Mouse (Mus musculus) embryonic fibroblast, embryonic 13.5 days (primary cell): Measurements from ENCODE around the gene Olfr1368. TPM values are rescaled to one million over a fixed set of nuclear protein-coding genes. Genes with fewer than 3 reads are reported as not detected.

Experiments used
- H3K27ac ChIP-seq: 2 replicates; pipeline ENCODE4 v1.5.1; 2012; ENCODE audit warnings: low read length, control low read depth, inconsistent platforms; ENCODE audit not compliant: insufficient read depth
- H3K4me1 ChIP-seq: 2 replicates; pipeline ENCODE4 v1.6.1; 2011; ENCODE audit warnings: low read length; ENCODE audit not compliant: control insufficient read depth, insufficient read depth
- H3K4me3 ChIP-seq: 2 replicates; pipeline ENCODE4 v1.5.1; 2011; ENCODE audit warnings: mild to moderate bottlenecking, control low read depth, low read length; ENCODE audit not compliant: insufficient read depth
- CTCF ChIP-seq: IDR thresholded peaks from 2 replicates; pipeline ENCODE4 v1.5.1; 2011; ENCODE audit warnings: mild to moderate bottlenecking, control low read depth, low read length, moderate library complexity, borderline replicate concordance; ENCODE audit not compliant: insufficient read depth
- POLR2A ChIP-seq: IDR thresholded peaks from 2 replicates; pipeline ENCODE4 v1.6.1; 2011; ENCODE audit warnings: low read depth, mild to moderate bottlenecking, control low read depth, low read length, moderate library complexity
- polyA plus RNA-seq: library from polyadenylated mRNA; stranded (reverse); fragments of >200 nt; gene quantifications from 2 replicates; pipeline ENCODE4 v1.2.4, GENCODE M21; 2011; ENCODE audit warnings: low read depth; ENCODE audit not compliant: missing spikeins, insufficient read length

Gene Olfr1368
- not detected in 2 replicates for polyA plus RNA-seq

- Histone ChIP-seq H3K4me1 (no peaks in the 10 kb centered on the region), H3K27ac (no peak within 1 kb of the TSS), H3K4me3 (no peak within 1 kb of the TSS)
- no peak for TF ChIP-seq CTCF
Observed at GRCm38 (mm10) chr13:21145767-21146166, at the start of gene Olfr1368. Gene Olfr1368 (minus strand): TSS chr13:21145867.

- no peak overlapping the region for H3K4me3 ChIP-seq
- no peak for TF ChIP-seq CTCF
- no peak for TF ChIP-seq POLR2A
- H3K4me1 ChIP-seq = no peaks in the 10 kb centered on the region
- H3K27ac ChIP-seq = no peak overlapping the region
Observed at GRCm38 (mm10) chr13:21185521-21185920, 39.9 kb upstream of the Olfr1368 start.

- 0 out of 2 replicates have a peak, but pooled peaks cover 2% of the 10 kb centered on the region for H3K4me1 ChIP-seq
Observed at GRCm38 (mm10) chr13:21183661-21184060, 38.0 kb upstream of the Olfr1368 start.

GRCm38 (mm10) chr13:21183066-21183465 is 37.4 kb upstream of the Olfr1368 start:
- Histone ChIP-seq H3K27ac (no peak overlapping the region), H3K4me1 (0 out of 2 replicates have a peak, but pooled peaks cover 3% of the 10 kb centered on the region), H3K4me3 (no peak overlapping the region)
- no peak for TF ChIP-seq POLR2A

More at GRCm38 (mm10) chr13:21183661-21184060, 38.0 kb upstream of the Olfr1368 start:
- no peak overlapping the region for H3K27ac ChIP-seq
- H3K4me3 ChIP-seq = no peak overlapping the region
- TF ChIP-seq POLR2A (no peak), CTCF (no peak)

GRCm38 (mm10) chr13:21181996-21182395 is 36.3 kb upstream of the Olfr1368 start:
- TF ChIP-seq POLR2A (no peak), CTCF (no peak)
- H3K4me1 ChIP-seq = 0 out of 2 replicates have a peak, but pooled peaks cover 3% of the 10 kb centered on the region
- H3K4me3 ChIP-seq = peak overlapping the region; percentile 86
- no peak overlapping the region for H3K27ac ChIP-seq

- Histone ChIP-seq H3K27ac (peak overlapping the region; percentile 87), H3K4me1 (0 out of 2 replicates have a peak, but pooled peaks cover 3% of the 10 kb centered on the region), H3K4me3 (peak overlapping the region; percentile 86)
- TF ChIP-seq POLR2A (no peak), CTCF (no peak)
Observed at GRCm38 (mm10) chr13:21180551-21181530, 35.2 kb upstream of the Olfr1368 start.

GRCm38 (mm10) chr13:21179724-21180550 is 34.3 kb upstream of the Olfr1368 start:
- peak overlapping the region; percentile 87 for H3K27ac ChIP-seq
- peak overlapping the region; percentile 86 for H3K4me3 ChIP-seq
- H3K4me1 ChIP-seq = 0 out of 2 replicates have a peak, but pooled peaks cover 3% of the 10 kb centered on the region
- TF ChIP-seq POLR2A (peak; percentile 56), CTCF (no peak)

- Histone ChIP-seq H3K4me1 (0 out of 2 replicates have a peak, but pooled peaks cover 3% of the 10 kb centered on the region), H3K27ac (peak within 1 kb of the TSS; percentile 87)
- no peak for TF ChIP-seq CTCF
- TF ChIP-seq POLR2A = no peak; the same call in 1 of the 2 replicates
Observed at GRCm38 (mm10) chr13:21179367-21179723, 33.7 kb upstream of the Olfr1368 start, which contains the start of gene Trim27. Gene Trim27 (plus strand): TSS chr13:21179445.

GRCm38 (mm10) chr13:21178364-21178763 is 32.7 kb upstream of the Olfr1368 start:
- Histone ChIP-seq H3K4me1 (0 out of 2 replicates have a peak, but pooled peaks cover 3% of the 10 kb centered on the region), H3K4me3 (no peak overlapping the region), H3K27ac (no peak overlapping the region)
- TF ChIP-seq CTCF (no peak), POLR2A (no peak)

More at GRCm38 (mm10) chr13:21179367-21179723, 33.7 kb upstream of the Olfr1368 start, which contains the start of gene Trim27:
- peak within 1 kb of the TSS; percentile 86 for H3K4me3 ChIP-seq
